Mouse (Mus musculus): ENCODE results near the gene Ccdc36. TPM values are rescaled to one million over a fixed set of nuclear protein-coding genes. Genes with fewer than 3 reads are reported as not detected.

Ccdc36 gene
- polyA plus RNA-seq, 1 experiment = not detected

- Histone ChIP-seq H3K36me3 (ENCODE audit: control insufficient read depth, insufficient read depth, low read length) (peaks cover 72% of the 10 kb centered on the region), H3K27me3 (ENCODE audit: control insufficient read depth, insufficient read depth, low read length) (no peaks in the 10 kb centered on the region), H3K4me3 (ENCODE audit: extremely low read depth, insufficient read depth, insufficient read length) (no peak overlapping the region), H3K27ac (ENCODE audit: insufficient read depth, low read length) (no peak overlapping the region), H3K4me1 (ENCODE audit: control insufficient read depth, insufficient read depth, insufficient read length) (no peaks in the 10 kb centered on the region)
- WGBS = 96% methylated on average over 4 of the region's 4 CpGs
- TF ChIP-seq CTCF (IDR thresholded peaks at IDR 0.05; ENCODE audit: extremely low read depth, insufficient read depth, insufficient read length, insufficient replicate concordance) (no peak), POLR2A (IDR thresholded peaks at IDR 0.05; ENCODE audit: low read depth, low read length) (no peak)
- DNase-seq (ENCODE audit: low read depth in 1 of 2, low spot score in 2 of 2) = no peak
Observed at GRCm38 (mm10) chr9:108386816-108387215, 41.5 kb downstream of the Ccdc36 start.

- Histone ChIP-seq H3K4me1 (ENCODE audit: control insufficient read depth, insufficient read depth, insufficient read length) (no peaks in the 10 kb centered on the region), H3K4me3 (ENCODE audit: extremely low read depth, insufficient read depth, insufficient read length) (no peak overlapping the region), H3K36me3 (ENCODE audit: control insufficient read depth, insufficient read depth, low read length) (peaks cover 69% of the 10 kb centered on the region), H3K27me3 (ENCODE audit: control insufficient read depth, insufficient read depth, low read length) (no peaks in the 10 kb centered on the region), H3K27ac (ENCODE audit: insufficient read depth, low read length) (no peak overlapping the region)
- no peak for TF ChIP-seq CTCF (IDR thresholded peaks at IDR 0.05; ENCODE audit: extremely low read depth, insufficient read depth, insufficient read length, insufficient replicate concordance)
- no peak for DNase-seq (ENCODE audit: low read depth in 1 of 2, low spot score in 2 of 2)
- WGBS = 91% methylated on average over 7 of the region's 7 CpGs
Observed at GRCm38 (mm10) chr9:108385006-108385405, 43.3 kb downstream of the Ccdc36 start.

GRCm38 (mm10) chr9:108381382-108381781, 46.9 kb downstream of the Ccdc36 start:
- no peaks in the 10 kb centered on the region for H3K27me3 ChIP-seq (ENCODE audit: control insufficient read depth, insufficient read depth, low read length)
- peaks cover 74% of the 10 kb centered on the region for H3K36me3 ChIP-seq (ENCODE audit: control insufficient read depth, insufficient read depth, low read length)
- DNase-seq (ENCODE audit: low read depth in 1 of 2, low spot score in 2 of 2) = no peak
- WGBS = 97% methylated on average over 9 of the region's 9 CpGs
- H3K4me3 ChIP-seq (ENCODE audit: extremely low read depth, insufficient read depth, insufficient read length) = no peak overlapping the region
- no peak overlapping the region for H3K27ac ChIP-seq (ENCODE audit: insufficient read depth, low read length)
- H3K4me1 ChIP-seq (ENCODE audit: control insufficient read depth, insufficient read depth, insufficient read length) = no peaks in the 10 kb centered on the region
- TF ChIP-seq POLR2A (IDR thresholded peaks at IDR 0.05; ENCODE audit: low read depth, low read length) = no peak
- no peak for TF ChIP-seq CTCF (IDR thresholded peaks at IDR 0.05; ENCODE audit: extremely low read depth, insufficient read depth, insufficient read length, insufficient replicate concordance)

GRCm38 (mm10) chr9:108379294-108379693, 49.0 kb downstream of the Ccdc36 start:
- DNase-seq (ENCODE audit: low read depth in 1 of 2, low spot score in 2 of 2) = no peak
- Histone ChIP-seq H3K36me3 (ENCODE audit: control insufficient read depth, insufficient read depth, low read length) (peaks cover 71% of the 10 kb centered on the region), H3K4me1 (ENCODE audit: control insufficient read depth, insufficient read depth, insufficient read length) (no peaks in the 10 kb centered on the region), H3K27me3 (ENCODE audit: control insufficient read depth, insufficient read depth, low read length) (no peaks in the 10 kb centered on the region), H3K4me3 (ENCODE audit: extremely low read depth, insufficient read depth, insufficient read length) (no peak overlapping the region), H3K27ac (ENCODE audit: insufficient read depth, low read length) (no peak overlapping the region)
- no peak for TF ChIP-seq POLR2A (IDR thresholded peaks at IDR 0.05; ENCODE audit: low read depth, low read length)
- TF ChIP-seq CTCF (IDR thresholded peaks at IDR 0.05; ENCODE audit: extremely low read depth, insufficient read depth, insufficient read length, insufficient replicate concordance) = no peak
- whole genome bisulfite sequencing = 89% methylated on average over 4 of the region's 4 CpGs

- no peak overlapping the region for H3K27ac ChIP-seq (ENCODE audit: insufficient read depth, low read length)
- H3K4me1 ChIP-seq (ENCODE audit: control insufficient read depth, insufficient read depth, insufficient read length) = no peaks in the 10 kb centered on the region
- no peak overlapping the region for H3K4me3 ChIP-seq (ENCODE audit: extremely low read depth, insufficient read depth, insufficient read length)
- no peak for TF ChIP-seq POLR2A (IDR thresholded peaks at IDR 0.05; ENCODE audit: low read depth, low read length)
- H3K36me3 ChIP-seq (ENCODE audit: control insufficient read depth, insufficient read depth, low read length) = peaks cover 70% of the 10 kb centered on the region
- DNase-seq (ENCODE audit: low read depth in 1 of 2, low spot score in 2 of 2) = no peak
- H3K27me3 ChIP-seq (ENCODE audit: control insufficient read depth, insufficient read depth, low read length) = no peaks in the 10 kb centered on the region
- WGBS = 96% methylated on average over 5 of the region's 5 CpGs
Observed at GRCm38 (mm10) chr9:108378736-108379135, 49.5 kb downstream of the Ccdc36 start.

GRCm38 (mm10) chr9:108378234-108378633, 50.0 kb downstream of the Ccdc36 start:
- DNase-seq (ENCODE audit: low read depth in 1 of 2, low spot score in 2 of 2) = no peak
- Histone ChIP-seq H3K27me3 (ENCODE audit: control insufficient read depth, insufficient read depth, low read length) (no peaks in the 10 kb centered on the region), H3K36me3 (ENCODE audit: control insufficient read depth, insufficient read depth, low read length) (peaks cover 71% of the 10 kb centered on the region), H3K4me1 (ENCODE audit: control insufficient read depth, insufficient read depth, insufficient read length) (no peaks in the 10 kb centered on the region), H3K27ac (ENCODE audit: insufficient read depth, low read length) (no peak overlapping the region), H3K4me3 (ENCODE audit: extremely low read depth, insufficient read depth, insufficient read length) (no peak overlapping the region)
- 94% methylated on average over 9 of the region's 9 CpGs for WGBS
- TF ChIP-seq CTCF (IDR thresholded peaks at IDR 0.05; ENCODE audit: extremely low read depth, insufficient read depth, insufficient read length, insufficient replicate concordance) = no peak
- no peak for TF ChIP-seq POLR2A (IDR thresholded peaks at IDR 0.05; ENCODE audit: low read depth, low read length)

Other genes starting within 250 kb of the Ccdc36 start
- 0.57 and 0.67 TPM in 2 replicates for gene Bsn, start 238.1 kb downstream of the Ccdc36 start, polyA plus RNA-seq (2012; rRNA removed)
- gene Dag1, start 164.5 kb downstream of the Ccdc36 start, polyA plus RNA-seq (2012; rRNA removed) = 15.5 and 17.2 TPM in 2 replicates
- gene Nicn1, start 138.1 kb downstream of the Ccdc36 start, polyA plus RNA-seq (2012; rRNA removed) = 4.2 and 4.6 TPM in 2 replicates
- gene Amt, start 131.6 kb downstream of the Ccdc36 start, polyA plus RNA-seq (2012; rRNA removed) = 1.7 and 3.1 TPM in 2 replicates
- 89.7 and 90.3 TPM in 2 replicates for gene Rhoa, start 122.4 kb downstream of the Ccdc36 start, polyA plus RNA-seq (2012; rRNA removed)
- 17.9 and 19.7 TPM in 2 replicates for gene Tcta, start 122.3 kb downstream of the Ccdc36 start, polyA plus RNA-seq (2012; rRNA removed)
- 2,084 and 2,100 TPM in 2 replicates for gene Gpx1, start 89.6 kb downstream of the Ccdc36 start, polyA plus RNA-seq (2012; rRNA removed)
- 63.2 and 68.6 TPM in 2 replicates for gene Usp4, start 80.6 kb downstream of the Ccdc36 start, polyA plus RNA-seq (2012; rRNA removed)
- gene 1700102P08Rik, start 35.7 kb downstream of the Ccdc36 start, polyA plus RNA-seq (2012; rRNA removed) = 0.49 and 0.63 TPM in 2 replicates
- not detected in 2 replicates for gene BC048562, start 8.0 kb upstream of the Ccdc36 start, polyA plus RNA-seq (2012; rRNA removed)
- gene Ccdc71, start 32.0 kb upstream of the Ccdc36 start, polyA plus RNA-seq (2012; rRNA removed) = 16.5 and 21.3 TPM in 2 replicates
- gene Klhdc8b, start 33.1 kb upstream of the Ccdc36 start, polyA plus RNA-seq (2012; rRNA removed) = 22.2 and 23.7 TPM in 2 replicates
- gene Lamb2, start 51.3 kb upstream of the Ccdc36 start, polyA plus RNA-seq (2012; rRNA removed) = 40.5 and 41.9 TPM in 2 replicates
- 133 and 138 TPM in 2 replicates for gene Usp19, start 62.1 kb upstream of the Ccdc36 start, polyA plus RNA-seq (2012; rRNA removed)
- gene Qars, start 79.2 kb upstream of the Ccdc36 start, polyA plus RNA-seq (2012; rRNA removed) = 170 and 211 TPM in 2 replicates
- gene Qrich1, start 88.3 kb upstream of the Ccdc36 start, polyA plus RNA-seq (2012; rRNA removed) = 76.7 and 102 TPM in 2 replicates
- 106 and 107 TPM in 2 replicates for gene Impdh2, start 131.8 kb upstream of the Ccdc36 start, polyA plus RNA-seq (2012; rRNA removed)
- 23.1 and 27.1 TPM in 2 replicates for gene Ndufaf3, start 138.9 kb upstream of the Ccdc36 start, polyA plus RNA-seq (2012; rRNA removed)
- 187 and 225 TPM in 2 replicates for gene Dalrd3, start 141.4 kb upstream of the Ccdc36 start, polyA plus RNA-seq (2012; rRNA removed)
- gene Wdr6, start 150.3 kb upstream of the Ccdc36 start, polyA plus RNA-seq (2012; rRNA removed) = 36.0 and 44.4 TPM in 2 replicates
- gene P4htm, start 169.2 kb upstream of the Ccdc36 start, polyA plus RNA-seq (2012; rRNA removed) = 5.9 and 7.9 TPM in 2 replicates
- gene Arih2, start 220.9 kb upstream of the Ccdc36 start, polyA plus RNA-seq (2012; rRNA removed) = 28.4 and 28.8 TPM in 2 replicates
- gene Slc25a20, start 233.6 kb upstream of the Ccdc36 start, polyA plus RNA-seq (2012; rRNA removed) = 8.4 and 10.7 TPM in 2 replicates